Mouse (Mus musculus) stomach, adult 2 months (tissue): ENCODE data around the gene Acot13. TPM values are rescaled to one million over a fixed set of nuclear protein-coding genes. Genes with fewer than 3 reads are reported as not detected.

Experiments used
- polyA plus RNA-seq: library from polyadenylated mRNA; depleted of rRNA; stranded (reverse); fragments of >200 nt; gene quantifications from 2 replicates; pipeline ENCODE4 v1.2.3, GENCODE M21; 2012; rRNA removed

The Acot13 gene
- 34.2 and 54.8 TPM in 2 replicates for polyA plus RNA-seq

GRCm38 (mm10) chr13:24831353-24832130 is at the start of gene Acot13, which contains the start of gene Tdp2:
TSS of gene Acot13 (minus strand) at chr13:24831540.
TSS of gene Tdp2 (plus strand) at chr13:24831679.

GRCm38 (mm10) chr13:24844983-24845955 is 13.9 kb upstream of the Acot13 start, which contains the start of gene D130043K22Rik:
TSS of gene D130043K22Rik (plus strand) at chr13:24845135.

GRCm38 (mm10) chr13:24801308-24801921 is 29.9 kb downstream of the Acot13 start, which contains the start of gene BC005537:
TSS of gene BC005537 (plus strand) at chr13:24801657.

Other genes starting within 250 kb of the Acot13 start
- gene Ripor2, start 249.4 kb downstream of the Acot13 start, polyA plus RNA-seq, result 0.44 and 0.48 TPM in 2 replicates
- not detected in 2 replicates for gene Armh2, start 90.3 kb downstream of the Acot13 start, polyA plus RNA-seq
- 0.23 and 0.95 TPM in 2 replicates for gene Gmnn, start 69.6 kb downstream of the Acot13 start, polyA plus RNA-seq
- gene BC005537, start 29.9 kb downstream of the Acot13 start, polyA plus RNA-seq, result 9.2 and 9.8 TPM in 2 replicates
- 2.7 and 4.9 TPM in 2 replicates for gene Tdp2, start 139 bp upstream of the Acot13 start, polyA plus RNA-seq
- 0.10 and 0.11 TPM in 2 replicates for gene D130043K22Rik, start 13.6 kb upstream of the Acot13 start, polyA plus RNA-seq
- gene Aldh5a1, start 106.1 kb upstream of the Acot13 start, polyA plus RNA-seq, result 2.2 and 5.4 TPM in 2 replicates
- 4.4 and 7.1 TPM in 2 replicates for gene Gpld1, start 111.6 kb upstream of the Acot13 start, polyA plus RNA-seq
- 9.1 and 14.5 TPM in 2 replicates for gene Mrs2, start 188.8 kb upstream of the Acot13 start, polyA plus RNA-seq
- 0.04 TPM in 1 of 2 replicates, not detected in the other for gene Dcdc2a, start 224.5 kb upstream of the Acot13 start, polyA plus RNA-seq